Mouse (Mus musculus): ENCODE measurements around the gene B3gnt9. TPM values are rescaled to one million over a fixed set of nuclear protein-coding genes. Genes with fewer than 3 reads are reported as not detected.

The B3gnt9 gene
- polyA plus RNA-seq, 1 experiment: 1.1 TPM

- Histone ChIP-seq H3K27ac (ENCODE audit: insufficient read depth, low read depth, low read length) (no peak within 1 kb of the TSS), H3K4me3 (ENCODE audit: insufficient read depth, low read length) (peak within 1 kb of the TSS; percentile 55), H3K4me1 (ENCODE audit: control insufficient read depth, insufficient read depth, low read length) (peaks cover 8% of the 10 kb centered on the region)
- TF ChIP-seq POLR2A (IDR thresholded peaks at IDR 0.05; ENCODE audit: borderline replicate concordance, low read depth, low read length) (no peak), CTCF (IDR thresholded peaks at IDR 0.05; ENCODE audit: low read depth, low read length) (no peak)
Observed at GRCm38 (mm10) chr8:105269461-105269947, 14.6 kb upstream of the B3gnt9 start, which contains the start of gene Hsf4. TSS of gene Hsf4 (plus strand) at chr8:105269801.

- Histone ChIP-seq H3K4me1 (ENCODE audit: control insufficient read depth, insufficient read depth, low read length) (peaks cover 8% of the 10 kb centered on the region), H3K27ac (ENCODE audit: insufficient read depth, low read depth, low read length) (no peak overlapping the region), H3K4me3 (ENCODE audit: insufficient read depth, low read length) (peak overlapping the region; percentile 55)
- no peak for TF ChIP-seq CTCF (IDR thresholded peaks at IDR 0.05; ENCODE audit: low read depth, low read length)
- no peak for TF ChIP-seq POLR2A (IDR thresholded peaks at IDR 0.05; ENCODE audit: borderline replicate concordance, low read depth, low read length)
Observed at GRCm38 (mm10) chr8:105269075-105269458, 14.1 kb upstream of the B3gnt9 start.

GRCm38 (mm10) chr8:105268342-105269074 lies 13.6 kb upstream of the B3gnt9 start:
- Histone ChIP-seq H3K4me1 (ENCODE audit: control insufficient read depth, insufficient read depth, low read length) (peaks cover 9% of the 10 kb centered on the region), H3K4me3 (ENCODE audit: insufficient read depth, low read length) (peak overlapping the region; percentile 55), H3K27ac (ENCODE audit: insufficient read depth, low read depth, low read length) (no peak overlapping the region)
- no peak for TF ChIP-seq POLR2A (IDR thresholded peaks at IDR 0.05; ENCODE audit: borderline replicate concordance, low read depth, low read length)
- no peak for TF ChIP-seq CTCF (IDR thresholded peaks at IDR 0.05; ENCODE audit: low read depth, low read length)

- Histone ChIP-seq H3K4me3 (ENCODE audit: insufficient read depth, low read length) (no peak overlapping the region), H3K27ac (ENCODE audit: insufficient read depth, low read depth, low read length) (no peak overlapping the region), H3K4me1 (ENCODE audit: control insufficient read depth, insufficient read depth, low read length) (peaks cover 15% of the 10 kb centered on the region)
- TF ChIP-seq POLR2A (IDR thresholded peaks at IDR 0.05; ENCODE audit: borderline replicate concordance, low read depth, low read length): no peak
Observed at GRCm38 (mm10) chr8:105266775-105267174, 11.8 kb upstream of the B3gnt9 start.

- Histone ChIP-seq H3K27ac (ENCODE audit: insufficient read depth, low read depth, low read length) (peak overlapping the region; percentile 42), H3K4me3 (ENCODE audit: insufficient read depth, low read length) (peak overlapping the region; percentile 84), H3K4me1 (ENCODE audit: control insufficient read depth, insufficient read depth, low read length) (peaks cover 27% of the 10 kb centered on the region)
- TF ChIP-seq CTCF (IDR thresholded peaks at IDR 0.05; ENCODE audit: low read depth, low read length) (no peak), POLR2A (IDR thresholded peaks at IDR 0.05; ENCODE audit: borderline replicate concordance, low read depth, low read length) (no peak)
Observed at GRCm38 (mm10) chr8:105265128-105265527, 10.2 kb upstream of the B3gnt9 start.

- Histone ChIP-seq H3K27ac (ENCODE audit: insufficient read depth, low read depth, low read length) (peak within 1 kb of the TSS; percentile 42), H3K4me1 (ENCODE audit: control insufficient read depth, insufficient read depth, low read length) (peaks cover 29% of the 10 kb centered on the region), H3K4me3 (ENCODE audit: insufficient read depth, low read length) (peak within 1 kb of the TSS; percentile 84)
- TF ChIP-seq CTCF (IDR thresholded peaks at IDR 0.05; ENCODE audit: low read depth, low read length) (no peak), POLR2A (IDR thresholded peaks at IDR 0.05; ENCODE audit: borderline replicate concordance, low read depth, low read length) (no peak)
Observed at GRCm38 (mm10) chr8:105264024-105264982, 9.3 kb upstream of the B3gnt9 start, which contains the start of the genes Tradd and Fbxl8. TSS of gene Tradd (minus strand) at chr8:105264609. TSS of gene Fbxl8 (plus strand) at chr8:105264648.

GRCm38 (mm10) chr8:105263244-105263912 lies 8.4 kb upstream of the B3gnt9 start:
- TF ChIP-seq CTCF (IDR thresholded peaks at IDR 0.05; ENCODE audit: low read depth, low read length) (no peak), POLR2A (IDR thresholded peaks at IDR 0.05; ENCODE audit: borderline replicate concordance, low read depth, low read length) (no peak)
- H3K4me1 ChIP-seq (ENCODE audit: control insufficient read depth, insufficient read depth, low read length): peaks cover 29% of the 10 kb centered on the region
- H3K27ac ChIP-seq (ENCODE audit: insufficient read depth, low read depth, low read length): no peak overlapping the region
- H3K4me3 ChIP-seq (ENCODE audit: insufficient read depth, low read length): peak overlapping the region; percentile 84

- no peak overlapping the region for H3K4me3 ChIP-seq (ENCODE audit: insufficient read depth, low read length)
- no peak overlapping the region for H3K27ac ChIP-seq (ENCODE audit: insufficient read depth, low read depth, low read length)
- peaks cover 29% of the 10 kb centered on the region for H3K4me1 ChIP-seq (ENCODE audit: control insufficient read depth, insufficient read depth, low read length)
- TF ChIP-seq CTCF (IDR thresholded peaks at IDR 0.05; ENCODE audit: low read depth, low read length) (no peak), POLR2A (IDR thresholded peaks at IDR 0.05; ENCODE audit: borderline replicate concordance, low read depth, low read length) (no peak)
Observed at GRCm38 (mm10) chr8:105261326-105261980, 6.5 kb upstream of the B3gnt9 start.

Measured in bone marrow macrophage, adult 2 months (primary cell).